Mouse (Mus musculus): ENCODE measurements around the gene Mrps35. TPM values are rescaled to one million over a fixed set of nuclear protein-coding genes. Genes with fewer than 3 reads are reported as not detected.

The Mrps35 gene
- polyA plus RNA-seq, 1 experiment from 2014 or later = 135 TPM

- H3K4me1 ChIP-seq (ENCODE audit: control insufficient read depth, insufficient read depth, low read length) = no peaks in the 10 kb centered on the region
- no peak overlapping the region for H3K9ac ChIP-seq (ENCODE audit: low read depth, low read length)
- no peaks in the 10 kb centered on the region for H3K27me3 ChIP-seq (ENCODE audit: control insufficient read depth, insufficient read depth, low read length)
- no peak overlapping the region for H3K4me2 ChIP-seq (replicated peaks; ENCODE audit: low read depth, low read length)
- WGBS = 83% methylated on average over 6 of the region's 6 CpGs
- H3K27ac ChIP-seq (ENCODE audit: low read depth, low read length) = no peak overlapping the region
- ATAC-seq (ENCODE audit: low FRiP score, low TSS enrichment) = no peak
- no peaks in the 10 kb centered on the region for H3K9me3 ChIP-seq (ENCODE audit: control insufficient read depth, low read length)
- no peak overlapping the region for H3K4me3 ChIP-seq (ENCODE audit: low read length)
- H3K36me3 ChIP-seq (ENCODE audit: control insufficient read depth, insufficient read depth, low read length) = peaks cover 47% of the 10 kb centered on the region
These were observed 32.2 kb upstream of the Mrps35 start for GRCm38 (mm10) chr6:147010358-147010757.

DNA sequence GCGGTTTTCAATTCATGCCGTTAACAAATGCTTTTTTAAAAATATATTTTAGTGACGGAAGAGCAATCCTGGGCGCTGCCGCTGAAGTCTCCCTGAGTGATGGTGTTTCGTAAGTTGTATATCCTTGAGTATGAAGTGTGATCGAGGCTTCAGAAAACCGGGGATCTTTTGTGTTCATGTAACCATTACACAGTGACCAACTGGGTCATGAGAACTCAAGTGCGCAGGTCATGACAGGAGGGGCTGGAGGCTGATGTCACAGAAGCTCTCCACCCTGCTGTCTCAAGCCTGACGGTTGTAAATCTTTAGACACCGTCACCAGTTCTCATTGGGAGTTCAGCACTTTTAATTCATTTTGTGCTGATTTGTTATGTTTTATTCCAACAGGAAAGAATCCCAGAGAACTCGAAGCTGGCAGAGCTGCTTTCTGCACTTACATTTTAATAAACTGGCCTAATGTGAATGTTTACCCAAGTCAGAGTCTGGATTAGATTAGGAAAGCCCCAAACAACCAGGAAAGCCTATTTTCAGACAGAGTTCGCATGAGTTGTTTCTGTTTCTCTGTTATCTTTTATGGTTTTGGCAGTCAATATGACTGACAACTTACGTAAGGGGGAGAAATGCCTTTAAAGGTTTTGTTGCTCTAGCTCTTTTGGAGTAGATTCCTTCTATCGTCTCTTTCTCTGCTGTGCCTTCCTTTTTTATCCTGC is 31.6 kb upstream of the Mrps35 start:
- Histone ChIP-seq H3K36me3 (ENCODE audit: control insufficient read depth, insufficient read depth, low read length) (peaks cover 45% of the 10 kb centered on the region), H3K9ac (ENCODE audit: low read depth, low read length) (no peak overlapping the region), H3K4me3 (ENCODE audit: low read length) (no peak overlapping the region), H3K4me2 (replicated peaks; ENCODE audit: low read depth, low read length) (no peak overlapping the region), H3K27ac (ENCODE audit: low read depth, low read length) (no peak overlapping the region), H3K27me3 (ENCODE audit: control insufficient read depth, insufficient read depth, low read length) (no peaks in the 10 kb centered on the region), H3K9me3 (ENCODE audit: control insufficient read depth, low read length) (no peaks in the 10 kb centered on the region), H3K4me1 (ENCODE audit: control insufficient read depth, insufficient read depth, low read length) (no peaks in the 10 kb centered on the region)
- WGBS = 74% methylated on average over 15 of the region's 15 CpGs
- no peak for ATAC-seq (ENCODE audit: low FRiP score, low TSS enrichment)

- H3K27ac ChIP-seq (ENCODE audit: low read depth, low read length) = no peak overlapping the region
- ATAC-seq (ENCODE audit: low FRiP score, low TSS enrichment) = no peak
- H3K9me3 ChIP-seq (ENCODE audit: control insufficient read depth, low read length) = no peaks in the 10 kb centered on the region
- WGBS = 66% methylated on average over 6 of the region's 6 CpGs
- no peak overlapping the region for H3K9ac ChIP-seq (ENCODE audit: low read depth, low read length)
- no peaks in the 10 kb centered on the region for H3K27me3 ChIP-seq (ENCODE audit: control insufficient read depth, insufficient read depth, low read length)
- no peak overlapping the region for H3K4me2 ChIP-seq (replicated peaks; ENCODE audit: low read depth, low read length)
- H3K4me3 ChIP-seq (ENCODE audit: low read length) = no peak overlapping the region
- H3K36me3 ChIP-seq (ENCODE audit: control insufficient read depth, insufficient read depth, low read length) = peaks cover 47% of the 10 kb centered on the region
- H3K4me1 ChIP-seq (ENCODE audit: control insufficient read depth, insufficient read depth, low read length) = no peaks in the 10 kb centered on the region
These were observed 31.0 kb upstream of the Mrps35 start for GRCm38 (mm10) chr6:147011555-147011954.

DNA sequence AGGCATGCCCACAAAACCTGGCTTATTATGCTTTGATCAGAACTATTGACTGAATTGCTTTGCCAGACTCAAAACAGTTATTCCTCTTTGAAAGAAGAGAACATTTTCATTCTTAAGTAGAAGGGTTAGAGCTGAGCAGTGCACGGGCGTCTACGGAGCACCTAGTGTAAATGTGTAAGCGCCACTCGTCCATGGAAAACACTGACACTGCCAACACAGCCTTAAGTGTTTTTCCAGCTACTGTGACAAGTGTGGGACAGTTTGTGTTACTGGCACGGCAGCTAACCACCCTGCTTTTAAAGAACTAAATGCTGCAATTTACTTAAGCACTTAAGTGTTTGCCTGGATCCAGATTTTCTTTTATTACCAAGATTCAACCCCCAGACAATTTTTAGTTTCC is 30.6 kb upstream of the Mrps35 start:
- Histone ChIP-seq H3K9ac (ENCODE audit: low read depth, low read length) (no peak overlapping the region), H3K4me1 (ENCODE audit: control insufficient read depth, insufficient read depth, low read length) (no peaks in the 10 kb centered on the region), H3K4me2 (replicated peaks; ENCODE audit: low read depth, low read length) (no peak overlapping the region), H3K36me3 (ENCODE audit: control insufficient read depth, insufficient read depth, low read length) (peaks cover 48% of the 10 kb centered on the region), H3K27ac (ENCODE audit: low read depth, low read length) (no peak overlapping the region), H3K27me3 (ENCODE audit: control insufficient read depth, insufficient read depth, low read length) (no peaks in the 10 kb centered on the region), H3K4me3 (ENCODE audit: low read length) (no peak overlapping the region), H3K9me3 (ENCODE audit: control insufficient read depth, low read length) (no peaks in the 10 kb centered on the region)
- ATAC-seq (ENCODE audit: low FRiP score, low TSS enrichment) = no peak
- WGBS = 77% methylated on average over 6 of the region's 6 CpGs

DNA sequence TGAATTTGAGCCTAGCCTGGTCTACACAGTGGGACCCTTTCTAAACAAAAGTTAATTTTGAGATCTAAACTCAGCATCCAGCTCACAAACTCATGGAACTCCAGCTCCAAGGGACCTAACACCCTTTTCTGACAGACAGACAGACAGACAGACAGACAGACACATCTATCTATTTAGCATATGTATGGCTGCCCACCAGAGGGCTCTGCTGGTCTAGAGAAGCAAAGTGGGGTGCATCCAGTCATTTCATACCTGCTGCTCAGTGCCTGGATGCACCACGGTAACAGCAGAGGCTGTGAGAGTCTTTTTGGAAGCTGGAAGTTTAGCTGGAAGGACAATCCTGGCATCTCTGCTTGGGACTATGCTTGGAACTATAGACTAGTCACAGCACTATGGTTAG is 29.0 kb upstream of the Mrps35 start:
- no peak overlapping the region for H3K4me3 ChIP-seq (ENCODE audit: low read length)
- H3K27me3 ChIP-seq (ENCODE audit: control insufficient read depth, insufficient read depth, low read length) = no peaks in the 10 kb centered on the region
- no peak overlapping the region for H3K4me2 ChIP-seq (replicated peaks; ENCODE audit: low read depth, low read length)
- WGBS = 89% methylated on average over 1 of the region's 1 CpGs
- no peak for ATAC-seq (ENCODE audit: low FRiP score, low TSS enrichment)
- no peaks in the 10 kb centered on the region for H3K4me1 ChIP-seq (ENCODE audit: control insufficient read depth, insufficient read depth, low read length)
- no peaks in the 10 kb centered on the region for H3K9me3 ChIP-seq (ENCODE audit: control insufficient read depth, low read length)
- peaks cover 50% of the 10 kb centered on the region for H3K36me3 ChIP-seq (ENCODE audit: control insufficient read depth, insufficient read depth, low read length)
- H3K9ac ChIP-seq (ENCODE audit: low read depth, low read length) = no peak overlapping the region
- H3K27ac ChIP-seq (ENCODE audit: low read depth, low read length) = no peak overlapping the region

- 90% methylated on average over 4 of the region's 4 CpGs for WGBS
- no peak overlapping the region for H3K4me2 ChIP-seq (replicated peaks; ENCODE audit: low read depth, low read length)
- H3K36me3 ChIP-seq (ENCODE audit: control insufficient read depth, insufficient read depth, low read length) = peaks cover 63% of the 10 kb centered on the region
- H3K27me3 ChIP-seq (ENCODE audit: control insufficient read depth, insufficient read depth, low read length) = no peaks in the 10 kb centered on the region
- no peaks in the 10 kb centered on the region for H3K4me1 ChIP-seq (ENCODE audit: control insufficient read depth, insufficient read depth, low read length)
- ATAC-seq (ENCODE audit: low FRiP score, low TSS enrichment) = no peak
- no peak overlapping the region for H3K4me3 ChIP-seq (ENCODE audit: low read length)
- no peak overlapping the region for H3K27ac ChIP-seq (ENCODE audit: low read depth, low read length)
- H3K9ac ChIP-seq (ENCODE audit: low read depth, low read length) = no peak overlapping the region
- H3K9me3 ChIP-seq (ENCODE audit: control insufficient read depth, low read length) = no peaks in the 10 kb centered on the region
These were observed 24.7 kb upstream of the Mrps35 start for GRCm38 (mm10) chr6:147017906-147018305.

DNA sequence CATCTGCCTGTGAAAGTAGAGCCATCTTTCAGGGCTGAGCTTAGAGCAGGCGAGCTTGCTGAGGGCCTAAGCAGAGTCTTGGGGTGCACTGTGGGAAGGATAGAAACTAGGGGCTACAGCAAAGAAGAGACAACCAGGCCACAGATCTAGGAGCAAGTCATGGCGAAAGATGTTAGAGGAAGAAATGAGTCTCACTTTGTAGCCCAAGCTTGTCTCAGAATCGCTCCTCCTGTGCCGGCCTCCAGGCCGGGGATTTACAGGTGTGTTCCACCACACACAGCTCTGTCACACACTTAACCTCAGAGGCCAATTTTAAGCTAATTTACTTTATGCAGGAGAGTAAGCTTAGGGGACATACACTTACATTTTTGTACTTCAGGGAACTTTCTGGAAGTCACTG is 24.2 kb upstream of the Mrps35 start:
- no peak overlapping the region for H3K27ac ChIP-seq (ENCODE audit: low read depth, low read length)
- H3K4me2 ChIP-seq (replicated peaks; ENCODE audit: low read depth, low read length) = no peak overlapping the region
- ATAC-seq (ENCODE audit: low FRiP score, low TSS enrichment) = no peak
- no peaks in the 10 kb centered on the region for H3K4me1 ChIP-seq (ENCODE audit: control insufficient read depth, insufficient read depth, low read length)
- H3K4me3 ChIP-seq (ENCODE audit: low read length) = no peak overlapping the region
- no peaks in the 10 kb centered on the region for H3K27me3 ChIP-seq (ENCODE audit: control insufficient read depth, insufficient read depth, low read length)
- H3K9me3 ChIP-seq (ENCODE audit: control insufficient read depth, low read length) = no peaks in the 10 kb centered on the region
- 97% methylated on average over 5 of the region's 5 CpGs for WGBS
- no peak overlapping the region for H3K9ac ChIP-seq (ENCODE audit: low read depth, low read length)
- H3K36me3 ChIP-seq (ENCODE audit: control insufficient read depth, insufficient read depth, low read length) = peaks cover 60% of the 10 kb centered on the region

- Histone ChIP-seq H3K4me2 (replicated peaks; ENCODE audit: low read depth, low read length) (no peak overlapping the region), H3K9me3 (ENCODE audit: control insufficient read depth, low read length) (no peaks in the 10 kb centered on the region), H3K9ac (ENCODE audit: low read depth, low read length) (no peak overlapping the region), H3K27ac (ENCODE audit: low read depth, low read length) (no peak overlapping the region), H3K4me1 (ENCODE audit: control insufficient read depth, insufficient read depth, low read length) (no peaks in the 10 kb centered on the region), H3K4me3 (ENCODE audit: low read length) (no peak overlapping the region), H3K36me3 (ENCODE audit: control insufficient read depth, insufficient read depth, low read length) (peaks cover 59% of the 10 kb centered on the region), H3K27me3 (ENCODE audit: control insufficient read depth, insufficient read depth, low read length) (no peaks in the 10 kb centered on the region)
- 95% methylated on average over 5 of the region's 5 CpGs for WGBS
- ATAC-seq (ENCODE audit: low FRiP score, low TSS enrichment) = no peak
These were observed 21.4 kb upstream of the Mrps35 start for GRCm38 (mm10) chr6:147021181-147021580.

DNA sequence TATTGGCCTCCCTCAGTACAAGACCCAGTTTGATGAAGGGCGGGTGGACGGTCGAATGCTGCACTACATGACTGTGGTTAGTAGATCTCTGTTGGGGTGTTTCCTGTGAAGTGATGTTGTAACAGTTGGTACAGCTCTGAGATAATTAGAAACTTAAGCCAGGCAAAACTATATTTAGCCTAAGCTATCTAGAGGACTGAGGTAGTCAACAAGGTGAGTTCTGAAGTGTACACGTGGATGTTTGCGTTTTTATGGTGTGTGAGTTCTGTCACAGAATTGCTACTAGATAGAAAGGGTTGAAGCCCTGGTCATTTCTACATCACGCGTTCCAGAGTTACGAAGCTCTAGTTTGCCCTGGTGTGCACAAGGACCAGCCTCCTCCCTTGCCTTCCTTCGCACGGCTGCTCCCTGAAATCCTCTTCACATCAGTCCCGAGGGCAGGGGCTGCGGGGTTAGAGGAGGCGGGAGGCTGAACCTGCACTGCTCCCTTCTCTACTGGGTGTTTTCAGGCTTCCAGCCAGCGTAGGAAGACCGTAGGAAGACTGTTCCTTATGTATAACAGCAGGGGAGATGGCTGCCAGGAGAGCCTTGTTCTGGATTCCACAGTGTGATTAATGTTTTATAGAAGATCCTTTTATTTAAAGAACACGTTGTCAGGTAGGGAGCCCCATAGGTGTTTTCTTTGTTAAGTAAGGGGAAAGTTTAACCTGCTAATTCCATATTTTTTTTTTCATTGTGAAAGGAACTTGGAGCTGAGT is 20.0 kb upstream of the Mrps35 start:
- no peak overlapping the region for H3K4me2 ChIP-seq (replicated peaks; ENCODE audit: low read depth, low read length)
- H3K4me1 ChIP-seq (ENCODE audit: control insufficient read depth, insufficient read depth, low read length) = no peaks in the 10 kb centered on the region
- peaks cover 62% of the 10 kb centered on the region for H3K36me3 ChIP-seq (ENCODE audit: control insufficient read depth, insufficient read depth, low read length)
- no peaks in the 10 kb centered on the region for H3K9me3 ChIP-seq (ENCODE audit: control insufficient read depth, low read length)
- no peak overlapping the region for H3K27ac ChIP-seq (ENCODE audit: low read depth, low read length)
- H3K27me3 ChIP-seq (ENCODE audit: control insufficient read depth, insufficient read depth, low read length) = no peaks in the 10 kb centered on the region
- no peak for ATAC-seq (ENCODE audit: low FRiP score, low TSS enrichment)
- H3K9ac ChIP-seq (ENCODE audit: low read depth, low read length) = no peak overlapping the region
- 89% methylated on average over 16 of the region's 16 CpGs for WGBS
- H3K4me3 ChIP-seq (ENCODE audit: low read length) = no peak overlapping the region
